Mouse (Mus musculus) CH12.LX (cell line): ENCODE measurements around the gene Poln.

Source experiments
- CTCF ChIP-seq, 2 experiments: IDR thresholded peaks in 1 of 2; conservative IDR thresholded peaks in 1 of 2; 2 replicates each; pipeline ENCODE4 v1.5.1; 2011 to 2012; ENCODE audit warnings: low read depth in 2 of 2, low read length in 2 of 2, improper control_type of control experiment in 1 of 2, inconsistent platforms in 1 of 2, mild to moderate bottlenecking in 1 of 2, moderate library complexity in 1 of 2
- HCFC1 ChIP-seq: IDR thresholded peaks from 2 replicates; pipeline ENCODE4 v1.6.1; 2012; ENCODE audit warnings: low read depth, mild to moderate bottlenecking, inconsistent platforms, low read length, improper control_type of control experiment
- MXI1 ChIP-seq: IDR thresholded peaks from 2 replicates; pipeline ENCODE4 v1.6.1; 2011; ENCODE audit warnings: mild to moderate bottlenecking, low read depth, low read length, improper control_type of control experiment
- POLR2A ChIP-seq: IDR thresholded peaks from 2 replicates; pipeline ENCODE4 v1.6.1; 2011; ENCODE audit warnings: low read depth, mild to moderate bottlenecking, improper control_type of control experiment, low read length
- RCOR1 ChIP-seq: conservative IDR thresholded peaks from 2 replicates; pipeline ENCODE4 v1.6.1; 2012; ENCODE audit warnings: low read depth, mild to moderate bottlenecking, inconsistent platforms, low read length, improper control_type of control experiment
- SMC3 ChIP-seq: IDR thresholded peaks from 2 replicates; pipeline ENCODE4 v1.6.1; 2011; ENCODE audit warnings: low read depth, low read length, improper control_type of control experiment
- TBP ChIP-seq: conservative IDR thresholded peaks from 2 replicates; pipeline ENCODE4 v1.6.1; 2011; ENCODE audit warnings: low read depth, low read length, improper control_type of control experiment
- TCF12 ChIP-seq: IDR thresholded peaks from 2 replicates; pipeline ENCODE4 v1.6.1; 2014; ENCODE audit warnings: low read depth, mild to moderate bottlenecking, inconsistent platforms, low read length, improper control_type of control experiment
- UBTF ChIP-seq: IDR thresholded peaks from 2 replicates; pipeline ENCODE4 v1.6.1; 2012; ENCODE audit warnings: low read depth, mild to moderate bottlenecking, inconsistent platforms, low read length, improper control_type of control experiment, moderate library complexity
- USF2 ChIP-seq: conservative IDR thresholded peaks from 2 replicates; pipeline ENCODE4 v1.6.1; 2011; ENCODE audit warnings: low read depth, low read length, improper control_type of control experiment

- no peak for TF ChIP-seq CTCF (conservative IDR thresholded peaks at IDR 0.05 in 1 of 2, IDR thresholded peaks at IDR 0.05 in 1 of 2; ENCODE audit: low read depth in 2 of 2, low read length in 2 of 2)
- TF ChIP-seq POLR2A: no peak
- no peak for TF ChIP-seq MXI1
- no peak for TF ChIP-seq USF2
- TF ChIP-seq SMC3: no peak
- TF ChIP-seq RCOR1: no peak
- TF ChIP-seq UBTF: no peak
- TF ChIP-seq TCF12: no peak
- TF ChIP-seq TBP: no peak
- no peak for TF ChIP-seq HCFC1
These were observed 164.6 kb downstream of the Poln start for GRCm38 (mm10) chr5:34004618-34005017.
